Mouse (Mus musculus) induced T-regulatory cell, adult 2 months (primary cell): ENCODE data around the gene Fis1.

Source experiments
- DNase-seq: peaks from one replicate; pipeline ENCODE4 v3.0.0-alpha.2; 2012; ENCODE audit warnings: low read depth

Gene Fis1

DNA sequence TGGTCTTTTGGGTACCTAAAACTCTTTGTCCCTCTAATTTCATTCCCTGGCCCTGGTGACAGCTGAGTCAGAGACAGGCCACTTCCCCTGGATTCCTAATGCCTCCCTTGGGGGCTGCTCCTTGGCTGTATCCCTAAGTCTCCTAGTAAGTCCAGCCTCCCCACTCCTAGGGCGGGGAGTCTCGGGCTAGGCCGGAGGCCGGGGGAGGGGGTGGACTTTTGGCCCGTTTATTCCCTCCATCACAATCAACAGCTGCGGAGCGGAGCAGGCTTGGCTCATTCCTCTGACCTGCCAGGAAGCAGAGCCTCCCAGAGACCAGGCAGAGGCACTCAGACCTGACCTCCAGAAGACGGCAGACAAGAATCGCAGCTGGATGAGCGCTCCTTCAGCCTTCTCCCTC lies 14.5 kb downstream of the Fis1 start:
- no peak for DNase-seq

DNA sequence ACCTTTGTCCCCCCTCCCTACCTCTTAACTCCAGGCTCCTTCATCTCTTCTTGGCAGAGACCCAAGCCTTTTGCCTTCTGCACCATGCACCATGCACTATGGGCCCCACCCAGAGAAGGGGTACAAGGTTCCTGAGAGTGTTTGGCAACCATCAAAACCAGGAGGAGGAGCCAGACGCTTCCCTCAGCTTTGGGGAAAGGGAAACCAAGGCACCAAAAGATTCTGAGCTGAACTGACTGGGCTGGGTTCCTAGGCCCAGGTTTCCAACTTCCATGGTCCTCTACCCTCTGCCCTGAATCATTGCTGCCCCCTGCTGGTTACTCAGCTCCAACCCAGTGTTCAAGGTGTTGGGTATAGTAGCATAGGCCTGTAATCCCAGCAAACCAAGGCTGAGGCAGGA lies 17.6 kb downstream of the Fis1 start:
- peak; percentile 82 for DNase-seq

DNA sequence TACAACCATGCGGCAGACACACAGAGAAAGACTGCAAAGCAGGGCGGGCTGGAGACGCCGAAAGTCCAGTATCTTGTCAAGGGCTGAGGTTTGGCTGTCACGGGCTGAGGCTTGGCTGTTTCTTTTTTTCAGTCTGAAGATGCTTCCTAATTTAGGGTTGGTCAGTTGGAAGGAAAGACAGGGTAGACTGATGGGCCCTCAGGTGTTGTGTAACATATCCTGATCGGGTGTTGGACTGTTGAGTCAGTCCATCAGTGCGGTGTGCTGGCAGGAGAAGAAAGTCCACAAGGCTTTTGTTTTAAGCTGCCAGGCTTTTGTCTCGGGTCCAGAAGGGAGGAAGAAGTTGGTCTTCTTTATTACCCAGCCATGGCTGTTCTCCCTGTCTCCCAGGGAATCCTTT lies 20.6 kb downstream of the Fis1 start:
- DNase-seq = no peak

DNA sequence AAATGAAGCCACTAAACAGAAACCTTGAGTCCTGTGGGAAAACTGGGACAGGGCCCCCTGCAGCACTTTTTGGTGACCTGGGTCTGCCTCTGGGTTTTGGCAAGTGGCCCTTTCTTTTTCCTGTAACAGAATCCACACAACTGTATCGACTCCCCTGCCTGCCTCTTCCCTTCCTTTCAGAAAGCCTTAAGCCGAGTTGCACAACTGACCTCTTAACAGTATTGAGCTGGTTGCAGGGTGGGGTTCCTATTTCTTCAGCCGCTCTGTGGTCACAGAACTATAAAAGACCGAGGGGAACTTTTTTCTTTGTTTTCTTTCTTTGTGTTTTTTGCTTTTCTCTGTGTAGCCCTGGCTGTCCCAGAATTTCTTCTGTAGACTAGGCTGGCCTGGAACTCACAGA lies 24.7 kb downstream of the Fis1 start:
- no peak for DNase-seq

DNA sequence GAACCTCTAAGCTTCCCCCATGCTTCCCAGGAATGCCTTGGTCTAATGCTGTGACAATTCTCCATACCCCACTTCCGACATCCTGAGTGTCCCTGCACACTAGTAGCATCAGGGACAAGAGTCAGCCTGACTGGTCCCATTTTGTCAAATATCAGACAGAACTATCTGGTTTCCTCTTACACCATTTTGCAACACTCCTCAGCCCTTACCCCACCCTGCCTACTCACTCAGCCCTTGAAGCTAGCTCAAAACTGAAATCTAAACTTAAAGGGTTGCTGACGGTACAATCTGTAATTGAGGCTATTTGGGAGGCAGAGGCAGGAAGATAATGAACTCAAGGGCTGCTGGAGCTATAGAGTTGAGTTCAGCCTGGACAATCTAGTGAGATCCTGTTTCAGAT lies 26.7 kb downstream of the Fis1 start:
- DNase-seq = no peak

DNA sequence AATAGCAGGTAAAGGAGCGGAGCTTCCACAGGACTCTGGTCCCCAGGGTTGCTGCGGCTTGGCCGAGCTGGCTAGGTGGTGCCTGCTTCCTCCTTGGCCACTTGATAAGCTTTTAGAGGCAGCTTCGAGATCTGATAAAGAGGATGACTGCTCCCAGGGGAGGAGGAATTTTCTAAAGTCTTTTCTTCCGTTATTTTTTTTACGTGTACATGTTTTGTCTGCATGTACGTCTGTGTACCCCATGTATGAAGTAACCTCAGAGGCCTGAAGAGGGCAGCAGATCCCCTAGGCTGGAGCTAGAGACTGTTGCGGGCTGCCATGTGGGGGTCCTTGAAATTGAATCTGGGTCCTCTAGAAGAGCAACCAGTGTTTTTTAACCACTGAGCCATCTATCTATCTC lies 27.9 kb downstream of the Fis1 start:
- DNase-seq = peak; percentile 18

DNA sequence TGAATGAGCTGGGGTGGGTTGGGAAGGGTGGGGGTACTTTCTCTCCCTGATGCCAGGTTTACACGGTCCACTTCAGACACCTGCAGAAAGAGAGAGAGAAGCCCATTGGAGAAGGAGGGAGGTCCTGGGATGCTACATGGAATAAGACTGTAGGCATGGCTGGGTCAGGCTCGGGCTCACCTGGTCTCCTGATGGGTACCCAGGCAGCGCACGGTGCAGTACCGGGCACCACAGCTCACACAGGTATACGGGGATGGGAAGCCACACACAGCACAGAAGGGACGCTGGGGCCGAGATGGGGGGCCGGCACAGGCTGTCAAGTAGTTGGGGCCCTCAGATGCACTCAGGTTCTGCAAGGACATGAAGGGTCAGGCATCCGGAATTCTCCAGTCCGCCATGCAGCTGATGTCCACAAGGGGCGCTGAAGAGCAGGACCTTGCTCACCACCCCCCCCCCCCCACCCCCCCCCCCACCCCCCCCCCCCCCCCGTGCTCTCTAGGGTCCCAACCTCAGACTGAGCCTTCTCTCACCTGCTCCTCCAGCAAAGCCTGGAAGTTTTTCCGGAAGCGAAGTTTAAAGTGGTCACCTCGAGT lies 29.4 kb downstream of the Fis1 start:
- peak; percentile 67 for DNase-seq

DNA sequence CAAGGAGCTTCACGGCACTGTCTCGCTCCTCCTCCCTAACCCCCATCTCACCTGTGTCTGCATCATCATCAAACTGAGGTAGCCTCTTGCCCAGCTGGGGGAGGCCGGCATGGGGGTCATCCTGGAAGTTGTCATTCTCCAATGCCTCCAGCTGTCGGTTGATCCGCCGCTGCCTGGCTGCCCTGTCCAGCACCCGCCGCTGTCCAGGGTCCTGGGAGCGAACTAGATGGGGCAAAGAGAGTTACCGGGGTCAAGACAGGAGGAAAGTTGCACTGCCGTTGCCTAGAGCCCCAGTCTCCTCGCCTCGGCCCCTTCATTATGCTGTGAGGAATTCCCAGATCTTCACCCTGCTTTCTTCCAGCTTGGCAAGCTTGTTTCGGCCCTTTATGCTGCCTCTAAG lies 31.8 kb downstream of the Fis1 start:
- no peak for DNase-seq

DNA sequence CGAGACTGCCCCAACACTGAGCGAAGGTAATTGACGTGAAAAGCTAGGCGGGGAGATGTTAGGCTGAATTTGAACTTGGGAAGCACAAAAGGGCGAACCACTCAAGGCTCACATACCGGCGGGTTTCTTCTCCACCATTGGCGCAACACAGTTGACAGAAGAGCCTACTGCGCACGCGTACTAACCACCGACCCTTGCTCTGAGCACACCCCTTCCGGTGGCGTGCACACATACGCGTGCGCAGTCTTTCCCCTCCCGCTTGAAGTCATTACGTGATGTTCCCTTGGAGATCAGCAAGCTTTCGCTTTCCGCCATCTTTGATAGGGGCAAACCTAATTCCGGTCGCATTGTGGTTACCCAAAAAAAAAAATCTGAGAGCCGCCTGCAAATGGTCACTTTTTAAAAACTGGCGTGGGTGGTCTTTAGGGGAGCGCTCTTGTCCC lies 33.6 kb downstream of the Fis1 start, which contains the start of gene Plod3:
Gene Plod3 (plus strand): TSS at position 325 of the 443 bp plus-strand sequence.
- DNase-seq = peak; percentile 100

DNA sequence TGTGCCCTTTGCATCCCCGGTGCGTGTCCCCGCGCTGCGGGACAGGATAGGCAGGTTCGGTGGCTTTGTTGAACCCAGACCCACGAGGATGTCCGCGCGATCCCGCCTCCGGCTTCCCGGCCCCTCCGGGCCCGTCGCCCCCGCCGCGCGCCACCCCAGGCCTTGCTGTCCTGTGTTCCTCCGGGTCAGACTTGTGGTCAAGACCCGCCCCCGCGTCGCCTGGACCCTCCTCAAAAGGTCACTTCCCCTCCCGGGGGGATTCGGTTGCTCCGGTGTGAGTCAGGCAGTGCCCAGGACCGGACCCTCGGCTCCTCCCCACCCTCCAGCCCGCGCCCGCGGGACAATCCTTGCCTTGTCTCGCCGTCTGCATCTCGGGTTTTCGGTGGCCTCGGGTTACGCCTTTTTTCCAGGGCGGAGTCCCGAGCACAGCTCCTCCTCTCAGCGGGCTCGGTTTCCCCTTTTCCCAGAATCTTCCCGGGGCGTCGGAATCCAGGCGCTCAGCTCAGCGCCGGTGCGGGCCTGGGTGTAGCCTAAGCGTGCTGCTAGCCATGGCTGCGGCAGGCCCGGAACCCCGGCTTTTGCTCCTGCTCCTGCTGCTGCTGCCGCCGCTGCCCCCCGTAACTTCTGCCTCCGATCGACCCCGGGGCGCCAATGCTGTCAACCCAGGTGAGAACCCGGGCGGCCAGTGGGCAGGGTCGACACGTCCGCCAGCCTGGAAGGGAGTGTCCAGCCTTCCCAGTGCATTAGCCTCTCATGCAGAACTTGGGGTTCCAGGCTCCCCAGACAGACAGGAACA lies 34.3 kb downstream of the Fis1 start:
- peak; percentile 70 for DNase-seq

DNA sequence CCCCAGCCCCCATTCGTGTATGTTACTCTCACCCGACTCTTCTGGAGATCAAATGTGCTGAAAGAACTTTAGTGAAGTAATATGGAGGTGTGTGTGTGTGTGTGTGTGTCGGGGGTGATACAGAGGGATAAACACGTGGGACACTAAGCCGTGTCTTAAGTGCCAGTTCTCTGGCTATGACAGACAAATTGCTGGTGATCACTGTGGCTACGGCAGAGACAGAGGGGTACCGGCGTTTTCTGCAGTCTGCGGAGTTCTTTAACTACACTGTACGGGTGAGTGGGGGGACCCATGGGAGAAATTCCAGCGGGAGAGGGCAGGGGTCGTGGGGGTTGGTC lies 34.8 kb downstream of the Fis1 start, which contains the start of gene Znhit1:
Gene Znhit1 (minus strand): TSS at position 88 of the 338 bp plus-strand sequence.
- no peak for DNase-seq

DNA sequence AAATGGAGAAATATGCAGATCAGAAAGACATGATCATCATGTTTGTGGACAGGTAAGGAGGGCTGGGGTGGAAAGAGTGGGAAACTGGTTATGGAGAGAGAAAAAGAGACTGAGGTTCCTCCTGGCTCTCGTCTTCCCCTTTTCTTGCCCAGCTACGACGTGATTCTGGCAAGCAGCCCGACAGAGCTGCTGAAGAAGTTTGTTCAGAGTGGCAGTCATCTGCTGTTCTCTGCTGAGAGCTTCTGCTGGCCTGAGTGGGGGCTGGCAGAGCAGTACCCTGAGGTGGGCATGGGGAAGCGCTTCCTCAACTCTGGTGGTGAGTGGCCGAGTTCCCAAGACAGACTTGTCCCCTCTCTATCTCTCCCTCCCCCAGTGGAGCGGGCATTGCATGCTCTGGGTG lies 35.3 kb downstream of the Fis1 start:
- DNase-seq = peak; percentile 13

DNA sequence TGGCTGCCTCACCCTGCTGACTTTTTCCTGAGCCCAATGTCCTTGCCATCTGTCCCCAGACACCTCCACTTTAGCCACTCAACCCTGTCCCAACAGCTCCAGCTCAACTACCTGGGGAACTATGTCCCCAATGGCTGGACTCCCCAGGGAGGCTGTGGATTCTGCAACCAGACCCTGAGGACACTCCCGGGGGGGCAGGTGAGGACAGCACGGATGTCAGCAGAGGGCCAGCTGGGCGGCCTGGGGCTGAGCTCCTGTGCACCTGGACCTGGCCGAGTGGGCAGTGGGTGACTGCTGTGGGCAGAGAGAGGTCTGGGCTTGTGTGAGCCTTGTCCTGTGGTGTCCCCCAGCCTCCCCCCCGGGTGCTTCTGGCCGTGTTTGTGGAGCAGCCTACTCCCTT lies 36.7 kb downstream of the Fis1 start:
- DNase-seq = no peak

DNA sequence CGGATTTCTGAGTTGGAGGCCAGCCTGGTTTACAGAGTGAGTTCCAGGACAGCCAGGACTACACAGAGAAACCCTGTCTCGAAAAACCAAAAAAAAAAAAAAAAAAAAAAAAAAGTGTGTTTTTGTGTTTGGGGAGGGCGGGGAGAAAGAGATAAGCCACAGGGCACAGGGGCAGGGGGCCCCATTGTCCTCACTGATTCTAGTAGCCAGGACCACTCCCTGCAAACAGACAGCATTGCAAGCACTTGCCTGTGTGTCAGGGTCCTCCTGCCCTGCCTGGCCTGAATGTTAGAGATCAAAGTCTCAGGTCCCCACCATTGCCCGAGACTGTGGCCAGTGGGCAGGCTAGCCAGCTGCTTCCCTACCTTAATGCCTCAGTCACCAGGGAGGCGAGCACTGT lies 46.4 kb downstream of the Fis1 start:
- DNase-seq = no peak

DNA sequence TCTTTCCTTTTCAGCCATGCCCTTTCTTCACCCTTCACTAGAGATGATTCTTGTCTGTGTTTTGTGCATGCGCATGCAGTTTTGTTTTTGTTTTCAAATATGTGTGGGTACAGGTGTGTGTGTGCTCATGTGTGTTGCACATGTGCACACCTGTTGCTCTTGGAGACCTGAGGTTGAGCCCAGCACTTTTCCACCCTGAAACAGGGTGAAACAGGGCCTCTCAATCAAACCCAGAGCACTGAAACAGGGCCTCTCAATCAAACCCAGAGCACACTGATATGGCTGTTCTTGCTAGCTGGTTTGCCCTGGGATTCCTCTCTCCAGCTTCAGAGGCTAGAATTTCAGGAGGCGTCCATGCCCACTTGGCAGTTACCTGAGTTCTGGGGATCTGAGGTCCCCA lies 47.5 kb downstream of the Fis1 start:
- DNase-seq = no peak

DNA sequence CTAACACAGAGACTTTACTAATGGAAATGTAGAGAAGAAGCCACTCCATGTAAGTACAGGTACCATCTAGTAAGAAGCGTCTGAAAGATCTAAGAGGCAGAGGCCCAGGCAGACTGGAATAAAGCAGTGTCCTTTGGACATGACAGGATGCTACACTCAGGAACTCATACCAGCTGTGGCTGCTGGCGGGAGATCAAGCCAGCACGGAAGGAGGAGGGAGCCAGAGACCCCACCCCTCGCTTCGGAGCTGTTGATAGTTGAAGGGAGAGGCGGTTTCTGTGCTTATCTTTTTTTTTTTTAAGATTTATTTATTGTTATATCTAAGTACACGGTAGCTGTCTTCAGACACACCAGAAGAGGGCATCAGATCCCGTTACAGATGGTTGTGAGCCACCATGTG lies 54.2 kb downstream of the Fis1 start:
- DNase-seq = no peak

DNA sequence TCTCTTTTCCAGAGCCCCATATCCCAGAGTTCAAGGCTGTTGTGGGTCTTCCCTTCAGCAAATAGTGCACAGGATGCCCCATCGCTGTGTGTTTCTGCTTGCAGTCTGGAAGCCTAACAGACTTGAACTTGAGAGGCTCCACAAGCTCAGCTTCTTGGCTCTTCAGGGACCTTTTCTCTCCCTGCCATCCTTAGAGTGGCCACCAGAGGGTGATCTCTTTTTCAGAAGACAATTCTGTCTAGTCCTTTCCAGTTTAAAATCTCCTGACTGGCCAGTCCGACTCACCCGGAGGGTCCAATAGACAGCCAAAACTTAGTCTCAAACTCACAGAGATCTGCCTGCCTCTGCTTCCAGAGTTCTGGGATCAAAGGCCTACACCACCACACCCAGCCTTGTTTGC lies 56.9 kb downstream of the Fis1 start:
- DNase-seq = peak; percentile 58

DNA sequence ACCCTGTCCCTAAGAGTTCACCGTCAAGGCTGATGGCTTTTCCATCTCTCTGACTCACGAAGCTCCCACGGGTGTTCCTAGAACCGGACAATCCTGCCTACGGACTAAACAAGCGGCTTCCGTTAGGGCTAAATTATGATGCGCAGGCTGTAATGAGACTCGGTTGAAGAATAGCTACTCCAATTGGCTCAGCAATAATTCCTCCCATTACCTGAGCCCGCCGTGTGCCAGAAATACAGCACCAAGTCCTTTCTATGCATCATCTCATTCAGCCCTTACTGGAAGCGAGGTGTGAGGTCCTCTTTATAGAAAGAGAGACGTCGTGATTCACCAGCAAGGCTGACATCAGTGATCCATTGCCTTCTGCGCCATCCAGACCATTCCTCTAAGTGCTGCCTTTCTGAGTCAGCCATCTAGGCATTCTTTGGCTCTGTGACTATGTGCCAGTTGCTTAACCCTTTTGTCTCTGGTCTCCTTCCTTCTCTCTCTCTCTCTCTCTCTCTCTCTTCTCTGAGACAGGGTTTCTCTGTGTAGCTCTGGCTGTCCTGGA lies 59.4 kb downstream of the Fis1 start:
- no peak for DNase-seq
